Mouse (Mus musculus) layer of hippocampus, postnatal 14 days (tissue): ENCODE results near the gene Tmem30a. TPM values are rescaled to one million over a fixed set of nuclear protein-coding genes. Genes with fewer than 3 reads are reported as not detected.

ENCODE experiments used
- DNase-seq, 2 experiments: peaks; one replicate each; pipeline ENCODE4 v3.0.0; 2021 to 2022; ENCODE audit warnings: low spot score in 2 of 2, mixed read lengths in 1 of 2
- long read RNA-seq, 2 experiments: library from polyadenylated mRNA; stranded (forward); transcript quantifications; one replicate each; pipeline ENCODE4 v2.0.0; 2021
- total RNA-seq, 2 experiments: library from RNA; stranded (reverse); gene quantifications; 2 replicates each; pipeline ENCODE4 v1.2.3; 2021

The Tmem30a gene
- 100 to 1,000 TPM; 203 to 209 TPM for total RNA-seq
- long read RNA-seq, experiment 1, transcript Tmem30a-201 (7 exons, 3,658 nt), result major isoform, 437 of 447 reads
- long read RNA-seq, experiment 1, partial matches to known transcripts, result 8 of 447 reads
- long read RNA-seq, experiment 1, other reads (novel, unspliced or antisense), result 2 of 447 reads
- long read RNA-seq, experiment 2, transcript Tmem30a-201 (7 exons, 3,658 nt), result major isoform, 466 of 488 reads
- long read RNA-seq, experiment 2, partial matches to known transcripts, result 5 of 488 reads
- long read RNA-seq, experiment 2, other reads (novel, unspliced or antisense), result 13 of 488 reads

- DNase-seq, result peak; percentile 92 to 97
Observed at GRCm38 (mm10) chr9:79792841-79793835, at the start of gene Tmem30a. Gene Tmem30a (minus strand): TSS chr9:79793507.

DNA sequence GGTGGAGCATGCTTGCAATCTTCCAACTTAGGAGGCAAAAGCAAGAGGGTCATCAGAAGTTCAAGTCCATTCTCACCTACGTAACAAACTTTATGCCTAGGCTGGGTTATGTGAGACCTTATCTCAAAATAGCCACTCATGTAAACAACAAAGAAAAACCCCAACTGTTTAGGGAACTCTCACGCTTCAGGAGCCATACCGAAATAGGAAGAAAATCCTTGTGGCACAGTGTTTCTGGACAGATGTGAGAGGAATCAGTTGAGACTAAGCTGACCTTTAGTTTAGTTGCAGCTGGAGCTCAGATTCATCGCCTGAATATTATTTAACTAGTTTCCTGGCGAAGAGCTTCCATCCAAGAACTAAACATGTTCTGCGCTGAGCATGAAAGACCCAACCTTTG, 49.3 kb upstream of the Tmem30a start:
- DNase-seq, result no peak

DNA sequence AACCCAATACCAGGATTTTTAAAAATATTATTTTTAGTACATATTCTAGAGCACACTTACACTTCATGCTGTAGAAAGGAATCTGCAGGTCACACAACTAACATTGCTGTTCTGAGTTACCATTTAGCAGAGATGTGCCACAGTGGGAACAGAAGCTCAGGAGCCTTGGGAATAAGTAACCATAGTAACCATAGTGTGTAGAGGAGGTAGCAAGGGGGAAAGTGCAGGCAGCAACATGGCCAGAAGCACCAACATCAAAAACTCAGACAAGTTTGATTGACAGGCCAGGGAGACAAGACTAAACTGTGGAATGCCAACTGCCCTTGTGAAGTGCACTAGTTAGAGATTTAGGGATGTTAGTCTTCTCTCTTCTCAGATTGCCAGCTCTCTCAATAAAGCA, 48.7 kb upstream of the Tmem30a start:
- DNase-seq, result no peak

- no peak for DNase-seq
Observed at GRCm38 (mm10) chr9:79831294-79831693, 38.0 kb upstream of the Tmem30a start.

DNA sequence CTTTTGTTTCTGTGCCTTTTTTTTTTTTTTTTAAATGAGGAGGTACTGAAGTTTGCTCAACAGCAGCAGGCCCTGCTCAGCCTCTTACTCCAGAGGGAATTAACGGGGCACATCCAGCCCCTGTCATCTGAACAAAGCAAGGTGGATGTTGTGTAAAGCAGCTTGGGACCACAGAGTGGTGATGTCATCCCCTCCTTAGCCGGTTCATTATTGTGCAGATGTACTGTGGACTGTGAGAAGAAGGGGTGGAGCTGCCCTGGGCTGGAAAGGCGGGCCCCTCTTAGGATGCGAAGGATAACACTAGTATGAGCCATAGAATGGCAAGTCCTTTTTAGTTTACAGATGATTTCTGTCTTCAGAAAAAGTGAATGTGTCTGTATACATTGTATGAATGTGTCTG, 37.6 kb upstream of the Tmem30a start:
- DNase-seq, result no peak

GRCm38 (mm10) chr9:79829842-79830800, 36.8 kb upstream of the Tmem30a start:
- DNase-seq, result no peak

GRCm38 (mm10) chr9:79827072-79827471, 33.8 kb upstream of the Tmem30a start:
- DNase-seq, result no peak

DNA sequence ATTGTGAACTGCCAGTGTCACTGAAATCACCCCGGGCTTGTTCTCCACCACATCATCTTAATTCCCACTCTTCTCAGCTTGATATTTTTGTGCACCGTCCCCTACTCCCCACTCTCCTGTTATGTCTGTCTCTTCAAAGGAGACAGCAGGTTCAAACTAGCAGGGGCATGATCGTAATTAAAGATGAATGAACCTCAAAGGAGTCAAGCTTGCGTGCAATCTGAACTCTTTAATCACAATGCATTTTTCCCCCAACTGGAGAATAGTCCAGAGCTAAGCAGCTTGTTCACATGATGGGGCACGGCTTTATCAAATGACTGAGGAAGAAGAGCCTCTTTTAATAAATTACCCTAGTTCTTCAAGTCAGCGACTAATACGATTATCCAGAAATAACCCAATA, 32.2 kb upstream of the Tmem30a start:
- DNase-seq, result no peak

DNA sequence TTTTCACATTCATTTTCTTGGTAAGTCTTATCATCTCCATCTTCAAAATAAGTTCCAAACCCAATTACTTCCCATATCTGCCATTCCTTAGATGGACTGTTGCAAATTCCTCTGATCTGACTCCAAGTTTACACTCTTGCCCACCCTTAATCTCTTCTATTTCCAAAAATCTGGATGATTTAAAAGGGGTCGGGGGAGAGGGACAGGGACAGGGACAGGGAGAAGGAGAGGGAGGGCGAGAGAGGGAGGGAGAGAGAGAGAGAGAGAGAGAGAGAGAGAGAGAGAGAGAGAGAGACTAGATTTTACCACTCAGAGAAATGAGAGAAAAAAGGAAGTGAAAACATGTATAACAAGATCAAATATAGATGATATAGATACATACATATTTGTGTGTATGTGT, 30.5 kb upstream of the Tmem30a start:
- no peak for DNase-seq

DNA sequence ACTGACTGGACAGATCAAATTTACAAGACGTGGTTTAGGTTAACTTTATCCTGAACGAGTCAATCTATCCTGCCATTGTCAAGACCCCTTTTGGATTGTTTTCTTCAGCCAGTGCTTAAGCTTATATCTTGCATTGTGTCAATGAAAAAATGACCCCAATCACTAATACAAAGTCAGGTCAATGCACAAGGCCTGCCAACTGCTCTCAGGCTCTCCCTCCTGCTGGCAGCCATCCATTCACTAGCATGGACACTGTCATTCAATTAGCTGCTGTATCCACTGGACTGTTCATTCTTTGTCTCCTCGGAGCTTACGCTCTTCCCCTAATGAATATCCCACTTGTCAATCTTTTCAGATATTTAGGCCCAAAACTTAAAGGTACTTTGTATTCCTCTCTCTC, 30.1 kb upstream of the Tmem30a start:
- no peak for DNase-seq

DNA sequence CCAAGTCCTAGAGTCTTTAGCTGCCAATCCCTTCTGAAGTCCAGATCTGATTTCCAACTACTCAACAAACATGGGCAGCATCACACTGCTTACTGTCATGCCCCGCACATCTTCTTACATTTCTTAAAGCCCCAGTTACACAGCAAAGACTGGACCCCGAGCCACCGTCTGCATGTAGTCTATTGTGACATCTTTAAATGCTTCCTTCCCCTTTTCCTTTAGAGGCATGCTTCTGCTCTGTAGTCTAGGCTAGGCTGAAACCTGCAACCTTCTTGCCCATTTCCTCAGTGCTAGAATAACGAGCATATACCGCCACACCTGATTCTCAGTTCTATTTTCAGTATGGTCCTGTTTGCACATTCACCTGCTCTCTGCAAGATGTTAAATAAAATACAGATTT, 23.2 kb upstream of the Tmem30a start:
- no peak for DNase-seq

DNA sequence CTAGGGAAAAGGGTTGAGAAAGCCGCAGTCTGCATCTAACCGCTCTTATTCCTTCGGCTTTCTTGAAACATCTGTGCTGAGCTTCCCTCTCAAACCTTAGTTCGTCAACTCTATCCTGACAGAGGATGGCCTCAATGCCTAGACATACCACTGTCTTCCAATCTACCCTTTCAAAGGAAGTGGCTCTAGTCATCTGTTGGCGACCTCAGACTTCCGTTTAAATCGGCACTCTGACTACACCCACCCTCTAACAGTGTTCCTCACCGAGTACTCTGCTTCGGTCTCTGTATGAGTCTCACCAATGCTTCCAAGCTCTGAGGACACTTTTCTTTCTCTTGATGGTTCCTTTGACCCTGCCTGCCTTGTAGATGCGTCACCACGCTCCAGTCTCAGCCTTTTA, 22.7 kb upstream of the Tmem30a start:
- no peak for DNase-seq

DNA sequence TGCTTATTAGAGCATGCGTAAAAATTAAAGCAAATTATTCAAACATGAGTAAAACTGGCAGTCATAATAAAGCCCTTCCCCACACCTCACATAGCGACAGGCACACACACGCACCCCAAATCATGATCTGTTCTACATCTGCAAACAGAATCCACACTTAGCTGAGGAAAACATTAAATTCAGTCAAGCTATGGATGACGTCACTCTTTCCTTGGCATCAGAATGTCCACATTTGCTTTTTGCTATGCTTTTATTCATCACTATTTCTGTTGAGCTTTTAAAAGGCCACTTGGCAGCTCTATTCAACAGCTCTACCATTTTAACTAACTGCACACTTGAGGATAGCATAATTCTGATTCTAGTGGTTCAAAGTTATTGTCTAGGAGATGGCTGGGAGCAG, 21.3 kb upstream of the Tmem30a start:
- no peak for DNase-seq

DNA sequence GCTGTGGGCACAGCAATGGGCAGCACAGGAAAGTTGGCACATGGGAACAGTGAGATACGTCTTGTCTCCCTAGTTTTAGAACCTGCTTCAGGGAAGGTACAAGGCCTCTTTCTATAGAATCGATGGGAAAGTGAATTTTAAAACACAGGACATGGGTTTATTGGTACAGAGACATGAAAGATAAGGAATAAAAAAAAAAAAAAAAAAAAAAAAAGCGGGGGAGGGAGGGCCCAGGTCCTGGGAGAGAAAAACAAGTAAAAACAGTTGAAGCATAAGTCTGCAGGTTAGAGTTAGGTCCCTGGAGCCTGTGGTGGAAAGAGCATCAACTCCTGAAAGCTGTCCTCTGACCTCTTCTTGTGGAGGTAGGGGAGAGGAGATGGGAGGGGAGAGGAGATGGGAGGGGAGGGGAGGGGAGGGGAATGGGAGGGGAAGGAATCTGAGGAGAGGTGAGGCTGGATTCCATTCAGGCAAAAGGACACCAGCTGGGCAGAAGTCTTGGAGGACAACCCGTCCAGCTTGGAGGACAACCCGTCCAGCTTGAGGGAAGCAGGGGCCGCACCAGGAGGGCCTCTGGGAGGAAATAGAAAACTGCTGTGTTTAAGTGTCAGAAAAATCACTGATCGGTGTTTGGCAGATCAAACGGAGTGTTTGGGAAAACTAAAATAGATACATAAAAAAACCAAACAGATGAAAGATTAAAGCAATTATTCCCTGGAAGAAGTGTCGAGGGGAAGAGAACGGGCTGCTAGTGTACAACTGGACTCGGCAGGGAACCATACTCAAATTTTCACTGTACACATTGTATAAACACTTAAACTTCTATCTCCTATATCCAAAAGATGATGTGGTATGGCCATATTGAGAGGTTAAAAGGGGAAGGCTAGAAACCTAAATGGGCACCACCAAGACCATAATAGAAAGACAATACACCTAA, 17.9 kb upstream of the Tmem30a start:
- no peak for DNase-seq

GRCm38 (mm10) chr9:79810534-79810933, 17.2 kb upstream of the Tmem30a start:
- DNase-seq, result no peak

DNA sequence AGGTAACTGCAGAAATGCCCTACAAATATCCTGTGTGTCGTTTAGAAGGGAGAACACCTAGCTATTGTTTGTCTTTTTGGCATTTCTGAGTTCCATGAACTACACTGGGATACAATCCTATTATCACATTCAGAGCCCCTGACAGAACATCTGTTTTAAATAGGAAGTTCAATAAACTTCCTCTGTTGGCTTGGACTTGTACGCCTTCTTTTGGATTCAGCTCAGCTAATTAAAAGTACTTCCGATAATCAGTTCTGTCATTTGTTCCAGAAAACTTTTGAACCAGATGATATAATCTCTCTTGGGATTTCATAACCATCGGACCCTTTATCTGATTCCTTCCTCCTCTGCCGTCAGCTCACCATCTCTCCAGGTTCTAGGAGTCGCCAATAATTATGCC, 16.1 kb upstream of the Tmem30a start:
- no peak for DNase-seq

- DNase-seq, result no peak
Observed at GRCm38 (mm10) chr9:79807178-79807577, 13.9 kb upstream of the Tmem30a start.

- peak in 1 of 2 experiments; percentile 68 for DNase-seq
Observed at GRCm38 (mm10) chr9:79806317-79807075, 13.2 kb upstream of the Tmem30a start.

GRCm38 (mm10) chr9:79805426-79805825, 12.1 kb upstream of the Tmem30a start:
- no peak for DNase-seq
